Mouse (Mus musculus): ENCODE data around the gene Sec61a2.

Gene Sec61a2

GRCm38 (mm10) chr2:5894843-5895570 lies at the start of gene Sec61a2:
Gene Sec61a2, minus strand, starts transcription at chr2:5895432.
- DNase-seq (ENCODE audit: low read depth, low spot score) = peak; percentile 99

GRCm38 (mm10) chr2:5943071-5943470 lies 47.8 kb upstream of the Sec61a2 start:
- DNase-seq (ENCODE audit: low read depth, low spot score) = no peak

DNA sequence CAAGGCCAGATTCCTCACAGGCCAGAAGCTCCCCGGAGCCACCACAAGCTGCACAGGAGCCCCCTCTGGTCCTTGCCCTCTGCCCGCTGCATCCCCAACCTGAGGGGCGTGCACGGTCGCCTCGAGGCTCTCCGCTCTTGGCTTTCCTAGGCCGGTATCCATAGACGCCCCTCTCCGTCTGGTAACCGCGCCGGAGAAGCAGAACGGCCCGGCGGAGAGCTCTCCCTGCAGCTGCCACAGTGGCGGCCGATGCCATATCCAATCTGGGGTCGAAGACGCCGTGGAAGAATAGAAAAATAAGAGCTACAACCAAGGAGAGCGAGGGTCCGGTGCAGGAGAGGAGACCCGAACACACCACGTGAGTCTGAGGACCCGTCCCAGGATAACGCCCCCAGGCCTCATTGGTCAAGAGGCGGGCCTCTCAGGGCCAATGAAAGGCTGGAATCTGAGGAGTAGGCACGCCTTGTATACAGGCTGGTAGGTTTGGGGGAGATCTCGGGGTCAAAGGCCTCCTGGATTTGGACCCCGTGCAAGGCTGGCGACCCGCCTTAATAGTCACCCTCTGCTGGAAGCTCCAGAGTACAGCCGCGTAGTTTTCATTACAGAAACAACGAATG lies 47.3 kb upstream of the Sec61a2 start, which contains the start of gene Dhtkd1:
Gene Dhtkd1, minus strand, starts transcription at position 377 of the 617 bp plus-strand sequence.
- DNase-seq (ENCODE audit: low read depth, low spot score) = peak; percentile 84

- DNase-seq (ENCODE audit: low read depth, low spot score) = peak; percentile 11
Measured at GRCm38 (mm10) chr2:5941861-5942415, 46.7 kb upstream of the Sec61a2 start.

DNA sequence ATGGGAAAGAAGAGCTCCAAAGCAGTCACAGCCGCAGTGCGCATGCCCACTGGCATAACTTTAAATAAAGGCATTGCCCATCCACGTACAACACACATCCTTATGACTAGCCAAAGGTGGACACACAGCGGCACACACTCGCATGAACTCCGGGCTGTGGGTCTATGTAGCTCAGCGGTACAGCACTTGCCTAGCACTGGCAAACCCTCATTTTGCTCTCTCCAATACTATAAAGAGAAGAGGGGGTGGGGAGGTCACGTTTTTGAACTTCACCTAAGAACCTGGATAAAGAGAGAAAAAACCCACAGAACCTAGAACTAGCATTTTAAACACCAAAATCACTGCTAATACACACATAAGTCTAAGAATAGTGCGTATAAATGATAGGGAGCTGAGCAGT lies 45.7 kb upstream of the Sec61a2 start:
- no peak for DNase-seq (ENCODE audit: low read depth, low spot score)

- DNase-seq (ENCODE audit: low read depth, low spot score) = no peak
Measured at GRCm38 (mm10) chr2:5939911-5940310, 44.7 kb upstream of the Sec61a2 start.

- no peak for DNase-seq (ENCODE audit: low read depth, low spot score)
Measured at GRCm38 (mm10) chr2:5939319-5939718, 44.1 kb upstream of the Sec61a2 start.

DNA sequence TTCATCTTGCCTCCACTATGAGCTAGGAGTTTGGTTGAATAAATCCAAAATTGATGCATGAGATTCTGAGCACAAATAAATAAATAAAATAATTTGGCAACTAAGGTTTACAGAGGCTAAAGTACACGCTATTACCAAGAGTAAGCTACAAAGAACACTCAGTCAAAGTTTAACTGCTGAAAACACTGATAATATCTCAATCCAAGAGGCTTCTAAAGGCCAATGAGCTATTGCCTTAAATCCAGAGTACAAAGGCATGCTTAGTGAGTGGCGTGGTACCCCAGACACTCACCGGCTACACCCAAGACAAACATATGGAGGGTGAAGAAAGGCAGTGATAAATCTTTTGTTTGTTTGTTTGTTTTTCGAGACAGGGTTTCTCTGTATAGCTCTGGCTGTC lies 41.3 kb upstream of the Sec61a2 start:
- DNase-seq (ENCODE audit: low read depth, low spot score) = no peak

DNA sequence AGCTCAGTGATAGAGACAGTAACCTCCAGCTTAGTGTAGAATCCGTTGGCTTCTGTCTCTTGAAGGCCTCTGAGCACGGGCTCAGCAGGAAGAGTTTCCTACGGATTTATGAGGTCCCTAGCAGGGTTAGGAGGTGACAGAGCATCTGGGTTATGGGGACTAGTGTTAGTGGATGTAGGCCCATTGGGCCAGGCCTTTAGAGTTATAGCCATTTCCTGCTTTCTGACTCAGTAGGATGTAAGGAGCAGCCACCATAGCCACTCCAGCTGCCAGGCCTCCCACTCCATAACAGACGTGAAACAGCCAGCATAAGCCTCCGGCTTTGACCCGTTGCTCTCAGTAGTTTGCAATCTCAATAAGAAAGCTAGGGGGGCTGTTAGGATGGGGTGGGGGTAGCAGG lies 40.8 kb upstream of the Sec61a2 start:
- DNase-seq (ENCODE audit: low read depth, low spot score) = no peak

- DNase-seq (ENCODE audit: low read depth, low spot score) = no peak
Measured at GRCm38 (mm10) chr2:5934936-5935335, 39.7 kb upstream of the Sec61a2 start.

DNA sequence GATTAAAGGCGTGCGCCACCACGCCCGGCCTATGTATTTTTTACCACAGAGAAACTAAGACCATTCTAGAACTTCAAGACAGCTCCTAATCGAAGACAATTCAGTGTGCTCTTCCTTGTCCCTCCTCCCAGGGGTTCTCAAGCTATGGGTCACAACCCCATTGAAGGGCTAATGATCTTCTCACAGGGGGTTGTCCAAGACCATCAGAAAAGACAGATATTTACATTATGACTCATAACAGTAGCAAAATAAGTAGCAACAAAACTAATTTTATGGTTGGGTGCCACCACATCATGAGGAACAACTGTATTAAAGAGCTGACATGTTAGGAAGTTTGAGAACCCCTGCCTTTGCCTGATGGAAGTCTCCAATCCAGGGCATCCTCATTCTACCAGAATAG lies 36.7 kb upstream of the Sec61a2 start:
- DNase-seq (ENCODE audit: low read depth, low spot score) = no peak

DNA sequence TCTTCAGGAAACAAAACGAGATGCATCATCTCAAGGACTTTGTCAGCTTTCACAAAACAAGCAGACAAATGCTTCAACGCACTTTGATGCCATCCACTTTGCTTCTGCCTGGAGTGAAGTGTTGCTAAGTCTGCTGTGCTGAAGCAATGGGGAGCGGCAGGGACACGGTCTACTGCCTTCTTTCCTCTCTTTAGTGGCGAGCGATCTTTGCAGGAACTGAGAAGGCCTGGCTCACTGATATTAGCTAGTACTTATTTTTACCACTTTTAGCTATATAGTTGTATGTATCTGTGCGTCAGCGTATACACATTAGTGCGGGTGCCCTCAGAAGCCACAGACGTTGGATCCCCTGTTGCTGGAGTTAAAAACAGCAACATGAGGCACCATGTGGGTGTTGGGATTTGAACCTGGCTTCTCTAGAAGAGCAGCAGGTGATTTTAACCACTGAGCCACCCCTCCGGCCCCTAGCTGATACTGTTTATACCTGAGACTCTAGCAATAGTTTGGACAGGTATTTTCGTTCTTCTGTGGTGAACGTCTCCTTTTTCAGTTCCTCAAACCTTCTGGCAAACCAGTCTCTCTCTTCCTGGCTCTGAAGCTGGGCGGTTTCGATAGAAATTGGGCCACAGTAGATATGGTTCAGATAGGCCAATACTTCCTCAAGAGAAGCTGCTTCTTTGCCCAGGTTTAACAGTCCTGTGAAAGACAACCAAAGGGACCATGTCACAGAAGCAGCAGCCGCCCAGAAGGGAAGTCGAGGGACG lies 35.2 kb upstream of the Sec61a2 start:
- no peak for DNase-seq (ENCODE audit: low read depth, low spot score)

DNA sequence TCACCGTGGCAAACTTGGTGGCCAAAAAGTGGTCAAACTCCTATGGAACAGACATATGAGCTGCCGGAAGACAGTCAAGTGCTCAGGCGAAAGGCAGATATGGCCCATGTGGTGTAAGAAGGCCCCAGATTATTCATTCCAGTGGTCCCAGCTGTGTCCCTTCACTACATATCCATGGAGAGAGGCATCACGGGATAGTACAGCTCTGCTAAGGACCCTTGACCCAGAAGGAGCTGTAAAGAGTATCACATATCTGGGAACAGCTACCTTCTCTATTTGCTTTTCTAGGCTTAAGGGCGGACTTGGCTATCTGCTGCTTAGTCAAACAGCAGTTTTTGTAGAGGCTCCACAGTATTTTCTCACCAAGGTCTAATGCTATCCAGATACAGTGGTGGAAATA lies 34.6 kb upstream of the Sec61a2 start:
- no peak for DNase-seq (ENCODE audit: low read depth, low spot score)

DNA sequence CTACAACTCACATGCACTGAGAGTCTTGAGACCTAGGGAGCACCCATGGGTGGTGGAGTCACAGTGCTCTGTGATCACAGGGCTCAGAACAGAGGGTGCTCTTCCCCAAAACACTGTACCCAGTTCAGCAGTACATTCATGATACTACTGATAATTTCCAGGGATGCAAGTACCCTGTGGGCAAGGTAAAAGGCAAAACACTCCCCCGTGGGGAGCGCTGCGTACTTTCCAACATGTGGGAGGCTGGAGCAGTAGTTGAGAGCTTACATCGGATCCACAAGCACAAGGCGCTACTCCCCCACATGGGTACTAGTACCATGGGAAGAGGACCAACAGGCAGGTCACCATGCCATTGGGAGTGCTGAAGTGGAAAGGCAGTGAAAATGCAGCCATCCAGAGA lies 32.2 kb upstream of the Sec61a2 start:
- no peak for DNase-seq (ENCODE audit: low read depth, low spot score)

DNA sequence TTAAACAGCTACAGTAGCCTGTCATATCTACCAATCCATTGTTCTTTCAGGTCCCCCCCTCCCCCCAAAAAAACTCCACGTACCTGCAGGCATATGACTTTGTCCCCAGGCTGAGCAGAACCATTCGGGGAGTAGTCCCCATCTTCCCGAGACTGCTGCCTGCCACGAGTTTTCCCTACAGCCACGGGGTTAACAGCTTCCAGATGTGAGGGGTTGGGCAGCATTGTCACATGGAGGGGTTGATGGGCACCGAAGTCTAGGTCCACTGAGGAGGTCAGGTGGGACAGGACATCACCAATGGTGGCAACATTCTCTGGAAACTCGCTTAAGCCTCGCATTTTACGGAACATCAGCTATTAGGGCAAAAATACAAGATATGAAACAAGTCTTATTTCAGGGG lies 28.6 kb upstream of the Sec61a2 start:
- DNase-seq (ENCODE audit: low read depth, low spot score) = no peak

DNA sequence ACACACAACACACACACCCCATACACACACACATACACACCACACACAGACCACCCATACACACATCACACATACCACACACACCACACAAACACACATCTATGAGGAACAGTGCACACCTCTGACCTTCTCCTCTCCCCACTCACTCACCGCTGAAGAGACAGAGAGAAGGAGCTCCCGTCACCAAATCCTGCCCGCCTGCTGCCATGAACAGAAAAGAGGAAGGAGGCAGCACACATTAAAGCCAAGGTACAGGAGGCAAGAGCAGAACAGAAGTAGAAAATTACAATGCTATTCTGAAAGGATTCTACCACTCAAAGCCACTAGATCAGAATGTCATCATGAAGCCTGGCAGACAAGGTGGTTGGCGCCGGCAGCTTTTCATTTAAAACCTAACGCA lies 27.6 kb upstream of the Sec61a2 start:
- DNase-seq (ENCODE audit: low read depth, low spot score) = no peak

- DNase-seq (ENCODE audit: low read depth, low spot score) = no peak
Measured at GRCm38 (mm10) chr2:5911282-5911965, 16.2 kb upstream of the Sec61a2 start.

DNA sequence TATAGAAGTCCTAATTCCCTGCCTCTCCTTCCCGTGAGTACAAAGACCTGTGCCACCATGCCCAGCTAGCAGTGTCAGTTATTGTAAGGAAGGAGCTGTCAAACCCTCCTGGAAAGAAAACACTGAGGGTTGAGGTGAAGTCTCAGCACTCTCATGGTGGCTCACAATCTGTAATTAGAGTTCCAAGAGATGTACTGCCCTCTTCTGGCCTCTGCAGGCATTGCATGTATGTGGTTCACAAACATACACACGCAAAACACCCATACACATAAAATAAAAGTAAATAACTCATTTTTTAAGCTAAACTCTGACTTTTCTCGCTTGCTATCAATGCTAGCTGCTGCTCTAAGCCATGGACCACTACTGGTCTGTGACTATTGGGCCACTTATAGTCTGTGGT lies 11.4 kb upstream of the Sec61a2 start:
- peak; percentile 64 for DNase-seq (ENCODE audit: low read depth, low spot score)

DNA sequence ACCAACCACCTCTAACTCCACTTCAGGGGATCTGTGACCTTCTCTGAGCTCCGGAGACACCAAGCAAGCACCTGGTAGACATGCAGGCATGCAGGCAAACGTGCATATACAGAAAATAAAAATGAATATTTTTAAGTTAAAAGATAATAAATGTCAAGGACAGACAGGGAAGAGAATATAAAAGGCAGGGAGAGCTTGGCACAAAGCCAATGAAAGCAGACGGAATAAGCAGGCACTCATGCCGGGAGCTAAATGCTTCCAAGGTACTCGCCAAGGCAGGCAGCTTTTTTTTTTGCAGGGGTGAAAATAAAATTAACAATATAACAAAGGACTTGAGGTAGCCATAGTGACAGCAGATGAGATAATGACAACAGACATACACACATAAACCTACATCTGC lies 10.9 kb upstream of the Sec61a2 start:
- DNase-seq (ENCODE audit: low read depth, low spot score) = peak; percentile 85

DNA sequence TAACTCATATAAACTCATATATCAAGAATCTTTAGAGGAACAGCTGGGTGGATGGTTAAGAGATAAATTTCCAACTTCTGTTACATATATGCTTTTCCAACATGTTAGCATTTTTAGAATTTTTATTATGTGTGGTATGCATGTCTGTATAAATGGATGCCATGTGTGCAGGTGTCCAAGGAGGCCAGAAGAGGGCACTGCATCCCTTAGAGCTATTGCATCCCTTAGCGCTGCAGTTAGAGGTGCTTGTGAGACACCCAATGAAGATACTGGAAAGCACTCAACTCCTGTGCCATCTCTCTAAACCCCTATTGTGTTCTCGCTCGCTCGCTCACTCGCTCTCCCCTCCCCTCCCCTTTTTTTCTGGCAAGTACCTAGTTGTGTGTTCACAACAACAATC lies 4.9 kb upstream of the Sec61a2 start:
- peak; percentile 61 for DNase-seq (ENCODE audit: low read depth, low spot score)

- peak; percentile 32 for DNase-seq (ENCODE audit: low read depth, low spot score)
Measured at GRCm38 (mm10) chr2:5894296-5894695, 936 bp downstream of the Sec61a2 start.

- peak; percentile 73 for DNase-seq (ENCODE audit: low read depth, low spot score)
Measured at GRCm38 (mm10) chr2:5889412-5889811, 5.8 kb downstream of the Sec61a2 start.

All from brain, adult 2 months (tissue).